Mouse (Mus musculus): ENCODE measurements around the gene Cox6b1.
A peak's percentile ranks its signal among the peaks of the same experiment; 100 is the strongest.

Gene Cox6b1

GRCm38 (mm10) chr7:30625530-30626384 lies at the start of gene Cox6b1:
TSS of gene Cox6b1 (minus strand) at chr7:30626151.
- DNase-seq (ENCODE audit: low read depth): peak; percentile 96

- no peak for DNase-seq (ENCODE audit: low read depth)
Measured at GRCm38 (mm10) chr7:30671480-30671879, 45.5 kb upstream of the Cox6b1 start, which contains the start of gene Pmis2. TSS of gene Pmis2 (minus strand) at chr7:30671605.

- DNase-seq (ENCODE audit: low read depth): peak; percentile 46
Measured at GRCm38 (mm10) chr7:30669229-30669628, 43.3 kb upstream of the Cox6b1 start.

GRCm38 (mm10) chr7:30665321-30665720 lies 39.4 kb upstream of the Cox6b1 start:
- peak; percentile 33 for DNase-seq (ENCODE audit: low read depth)

GRCm38 (mm10) chr7:30664529-30665200 lies 38.7 kb upstream of the Cox6b1 start, which contains the start of gene Haus5:
TSS of gene Haus5 (minus strand) at chr7:30664994.
- peak; percentile 96 for DNase-seq (ENCODE audit: low read depth)

- DNase-seq (ENCODE audit: low read depth): peak; percentile 99
Measured at GRCm38 (mm10) chr7:30649591-30650540, 23.9 kb upstream of the Cox6b1 start, which contains the start of gene Rbm42. TSS of gene Rbm42 (minus strand) at chr7:30650317.

GRCm38 (mm10) chr7:30639083-30639482 lies 13.1 kb upstream of the Cox6b1 start:
- peak; percentile 14 for DNase-seq (ENCODE audit: low read depth)

- DNase-seq (ENCODE audit: low read depth): no peak
Measured at GRCm38 (mm10) chr7:30636395-30636794, 10.4 kb upstream of the Cox6b1 start.

- no peak for DNase-seq (ENCODE audit: low read depth)
Measured at GRCm38 (mm10) chr7:30635752-30636151, 9.8 kb upstream of the Cox6b1 start, which contains the start of gene Etv2. TSS of gene Etv2 (minus strand) at chr7:30635852.

GRCm38 (mm10) chr7:30634621-30635020 lies 8.7 kb upstream of the Cox6b1 start:
- peak; percentile 51 for DNase-seq (ENCODE audit: low read depth)

- no peak for DNase-seq (ENCODE audit: low read depth)
Measured at GRCm38 (mm10) chr7:30633762-30634412, 7.9 kb upstream of the Cox6b1 start.

GRCm38 (mm10) chr7:30629013-30629412 lies 3.1 kb upstream of the Cox6b1 start:
- DNase-seq (ENCODE audit: low read depth): no peak

- DNase-seq (ENCODE audit: low read depth): no peak
Measured at GRCm38 (mm10) chr7:30626647-30627046, 696 bp upstream of the Cox6b1 start.

GRCm38 (mm10) chr7:30619202-30619601 lies 6.7 kb downstream of the Cox6b1 start:
- peak; percentile 61 for DNase-seq (ENCODE audit: low read depth)

- DNase-seq (ENCODE audit: low read depth): no peak
Measured at GRCm38 (mm10) chr7:30618658-30619057, 7.3 kb downstream of the Cox6b1 start.

GRCm38 (mm10) chr7:30615049-30615760 lies 10.7 kb downstream of the Cox6b1 start:
- DNase-seq (ENCODE audit: low read depth): no peak

- peak; percentile 63 for DNase-seq (ENCODE audit: low read depth)
Measured at GRCm38 (mm10) chr7:30614454-30614853, 11.5 kb downstream of the Cox6b1 start.

- DNase-seq (ENCODE audit: low read depth): peak; percentile 75
Measured at GRCm38 (mm10) chr7:30613529-30614112, 12.3 kb downstream of the Cox6b1 start.

GRCm38 (mm10) chr7:30612654-30613402 lies 13.1 kb downstream of the Cox6b1 start, which contains the start of gene Upk1a:
TSS of gene Upk1a (minus strand) at chr7:30612847.
- DNase-seq (ENCODE audit: low read depth): no peak
